Mouse (Mus musculus) thymus, postnatal 0 days (tissue): ENCODE measurements around the gene Cfap61. TPM values are rescaled to one million over a fixed set of nuclear protein-coding genes. Genes with fewer than 3 reads are reported as not detected.

Experiments used
- DNase-seq: peaks from one replicate; pipeline ENCODE4 v3.0.0-alpha.2; 2015; ENCODE audit warnings: low spot score
- polyA plus RNA-seq: library from polyadenylated mRNA; unstranded; fragments of >200 nt; fragmentation: Nextera tagmentation; extraction: Ambion mirVana; gene quantifications from 2 replicates; pipeline ENCODE4 v1.2.1, GENCODE M21; 2015

Gene Cfap61
- polyA plus RNA-seq, 1 experiment from 2014 or later = 0.30 TPM

DNA sequence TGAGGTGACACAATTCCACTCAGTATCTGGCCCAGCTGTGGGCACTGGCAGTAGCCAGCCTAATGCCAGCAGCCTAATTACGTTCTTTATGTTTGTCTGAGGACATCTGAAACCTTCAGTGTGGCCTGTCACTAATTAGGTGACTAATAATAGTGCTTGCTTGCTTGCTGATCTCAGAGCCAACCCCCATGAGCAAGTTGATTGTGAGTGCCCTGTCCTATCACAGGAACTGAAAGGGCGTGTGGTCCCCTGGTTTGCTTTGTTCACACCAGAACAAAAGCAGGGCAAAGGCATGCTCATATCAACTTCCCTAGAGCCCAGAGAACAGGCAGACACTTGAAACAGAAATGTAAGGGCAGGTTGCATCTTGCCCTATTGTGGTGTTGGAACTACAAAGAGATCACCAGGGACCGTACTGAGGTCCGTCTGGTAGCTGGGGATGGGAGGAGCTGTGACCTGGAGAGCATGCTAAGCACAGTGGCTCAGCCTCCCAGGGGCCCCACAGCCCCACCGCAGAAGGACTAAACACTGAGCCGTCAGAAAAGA is 148.8 kb downstream of the Cfap61 start:
- DNase-seq = no peak

DNA sequence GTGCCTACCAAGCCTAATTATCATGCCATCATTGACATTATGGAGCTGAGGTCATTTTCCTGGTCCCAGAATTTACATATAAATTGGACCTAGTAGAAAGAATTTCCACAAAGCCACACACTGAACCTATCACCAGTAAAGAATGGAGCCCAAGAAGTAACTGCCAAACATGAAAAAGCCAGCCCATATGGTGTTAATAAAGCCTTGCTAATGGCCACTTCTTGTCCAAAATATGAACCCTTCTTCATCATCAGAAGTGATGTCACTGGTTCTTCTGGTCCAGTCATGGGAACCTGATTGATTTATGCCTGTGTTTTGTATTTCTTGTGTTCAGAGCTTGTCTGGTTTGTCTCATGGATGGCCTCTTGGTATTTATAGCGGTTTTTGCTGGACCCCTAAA is 152.8 kb downstream of the Cfap61 start:
- no peak for DNase-seq

DNA sequence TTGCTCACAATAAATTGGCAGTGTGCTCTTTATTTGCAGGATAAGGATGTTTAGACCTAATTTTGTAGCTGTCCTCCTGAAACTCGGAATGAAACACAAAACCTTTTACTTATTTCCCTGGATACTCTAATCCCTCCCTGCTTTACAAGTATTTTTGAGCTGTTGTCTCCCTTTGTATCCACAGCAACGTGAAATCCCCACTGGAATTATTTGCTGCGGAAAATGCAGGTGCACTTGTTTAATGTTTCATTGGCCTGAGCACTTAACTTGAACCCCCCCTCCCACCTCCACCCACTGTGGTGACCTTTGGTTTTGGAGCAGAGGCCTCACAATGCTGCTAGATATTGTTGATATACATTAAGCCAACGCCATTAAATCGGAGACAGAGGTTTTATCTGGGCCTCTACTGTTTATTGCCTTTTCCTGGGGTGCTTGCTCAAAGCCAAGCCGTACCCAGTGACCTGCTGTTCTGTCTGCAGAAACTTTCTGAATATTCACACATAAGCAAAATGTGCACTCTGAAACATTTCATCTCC is 154.6 kb downstream of the Cfap61 start:
- DNase-seq = no peak

DNA sequence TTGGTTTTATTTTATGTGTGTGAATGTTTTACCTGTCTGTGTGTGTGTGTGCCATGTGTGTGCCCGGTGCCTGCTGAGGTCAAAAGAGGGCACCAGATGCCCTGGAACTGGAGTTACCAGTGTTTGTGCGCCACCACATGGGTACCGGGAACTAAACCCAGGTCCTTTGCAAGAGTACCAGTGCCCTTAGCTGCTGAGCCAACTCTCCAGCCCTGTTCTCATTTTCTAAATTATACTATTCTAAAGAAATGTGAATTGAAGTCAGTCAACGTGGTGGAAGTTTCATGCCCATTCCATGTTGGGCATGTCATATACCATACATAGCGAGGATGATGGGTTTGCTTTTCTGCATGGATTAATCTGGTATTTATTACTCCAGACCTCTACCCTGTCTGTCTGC is 162.9 kb downstream of the Cfap61 start:
- DNase-seq = no peak

DNA sequence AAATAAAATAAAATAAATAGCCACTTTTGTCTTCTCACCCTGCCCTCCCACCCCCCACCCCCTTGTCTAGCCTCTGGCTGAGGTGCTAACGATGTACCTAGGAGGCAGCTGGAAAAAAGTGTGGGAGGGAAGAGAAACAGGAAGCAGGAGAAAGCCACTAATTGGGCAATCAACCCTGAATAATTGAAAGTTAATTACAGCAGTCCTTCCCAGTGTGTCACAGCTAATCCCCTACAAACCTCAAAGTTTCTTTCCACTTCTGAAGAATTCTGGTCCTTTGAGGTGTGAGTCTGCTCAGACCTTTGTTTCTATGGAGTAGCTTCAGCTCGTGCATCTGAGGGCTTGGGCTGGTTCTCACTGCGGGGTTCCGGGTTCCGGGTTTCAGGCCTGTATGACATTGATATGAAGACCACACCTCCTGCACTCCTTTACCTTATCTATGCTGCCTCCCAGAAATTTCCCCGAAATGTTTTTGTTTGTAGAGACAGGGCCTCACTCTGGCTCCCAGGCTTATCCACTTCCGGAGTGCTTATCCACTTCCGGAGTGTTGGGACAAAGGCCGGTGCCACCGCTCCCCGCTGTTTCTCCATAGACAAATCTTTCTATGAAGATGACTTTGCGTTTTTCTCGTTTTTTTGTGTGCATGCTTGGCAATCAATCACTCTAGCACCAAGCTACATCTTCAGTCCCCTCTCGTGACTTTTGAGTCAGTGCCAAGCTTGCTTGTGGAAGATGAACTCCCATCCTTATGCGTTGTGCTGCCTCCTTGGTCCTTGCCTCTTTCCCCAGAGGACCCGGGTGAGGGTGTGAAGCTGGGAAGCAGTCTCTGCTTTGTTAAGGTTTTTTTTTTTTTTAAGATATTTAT is 164.5 kb downstream of the Cfap61 start:
- DNase-seq = no peak

DNA sequence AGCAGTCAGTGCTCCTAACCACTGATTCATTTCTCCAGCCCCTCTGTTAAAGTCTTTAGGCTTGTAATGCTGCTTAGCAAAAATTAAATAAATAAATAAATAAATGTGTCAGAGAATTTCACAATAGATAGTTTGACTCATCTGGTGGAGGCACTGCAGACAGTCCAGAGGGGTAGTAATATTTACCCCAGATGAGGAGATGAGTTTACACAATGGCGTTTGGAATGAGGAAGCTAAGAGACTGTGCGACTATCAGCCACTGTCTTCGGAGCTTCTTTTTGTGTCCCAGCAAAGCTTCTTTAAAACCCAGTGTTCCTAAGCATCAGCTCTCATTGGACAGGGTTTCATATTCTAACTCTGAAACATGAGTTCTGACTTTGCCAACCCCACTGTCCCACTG is 165.3 kb downstream of the Cfap61 start:
- no peak for DNase-seq

DNA sequence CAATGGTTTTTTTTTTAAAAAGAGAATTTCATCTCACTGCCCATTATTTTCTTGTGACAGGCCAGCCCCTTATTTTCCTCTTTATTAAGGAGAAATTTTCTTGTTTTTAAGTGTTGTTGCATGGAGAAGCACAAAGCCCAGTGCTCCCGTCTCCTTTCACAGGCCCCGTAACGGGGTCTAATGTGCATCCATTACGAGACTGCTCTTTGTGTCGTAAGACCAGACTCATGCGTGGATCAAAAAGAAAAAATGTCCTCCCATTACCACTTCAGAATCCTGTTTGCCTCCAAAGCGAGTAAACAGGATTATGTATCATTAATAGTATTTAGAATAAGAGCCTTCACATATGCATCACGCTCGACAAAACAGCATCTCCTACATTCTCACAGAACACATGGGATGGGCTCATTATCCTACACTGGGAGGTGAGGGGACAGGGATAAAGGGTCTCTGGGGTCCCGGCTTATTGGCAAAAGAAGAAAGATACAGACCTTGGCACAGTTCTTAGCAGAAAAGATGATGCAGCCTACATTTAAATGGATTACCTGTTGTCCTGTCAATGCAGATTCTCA is 166.0 kb downstream of the Cfap61 start:
- DNase-seq = no peak

DNA sequence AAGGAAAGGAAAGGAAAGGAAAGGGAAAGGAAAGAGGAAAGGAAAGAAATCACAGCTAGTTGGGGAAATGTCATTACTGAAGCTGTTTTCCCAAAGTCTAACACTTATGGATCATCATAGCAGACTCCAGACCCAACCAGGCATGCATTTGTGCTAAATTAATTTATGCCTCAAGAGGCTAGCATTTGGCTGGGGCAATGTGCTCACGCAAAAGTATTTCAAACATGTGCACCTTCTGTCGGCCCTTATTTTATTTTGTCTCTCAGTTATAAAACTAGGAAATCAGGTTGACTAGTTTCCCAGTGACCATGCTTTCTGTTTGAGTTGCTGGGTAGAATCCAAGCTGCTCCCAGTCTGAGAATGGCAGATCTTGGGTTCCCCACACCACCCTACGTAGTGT is 168.0 kb downstream of the Cfap61 start:
- no peak for DNase-seq

DNA sequence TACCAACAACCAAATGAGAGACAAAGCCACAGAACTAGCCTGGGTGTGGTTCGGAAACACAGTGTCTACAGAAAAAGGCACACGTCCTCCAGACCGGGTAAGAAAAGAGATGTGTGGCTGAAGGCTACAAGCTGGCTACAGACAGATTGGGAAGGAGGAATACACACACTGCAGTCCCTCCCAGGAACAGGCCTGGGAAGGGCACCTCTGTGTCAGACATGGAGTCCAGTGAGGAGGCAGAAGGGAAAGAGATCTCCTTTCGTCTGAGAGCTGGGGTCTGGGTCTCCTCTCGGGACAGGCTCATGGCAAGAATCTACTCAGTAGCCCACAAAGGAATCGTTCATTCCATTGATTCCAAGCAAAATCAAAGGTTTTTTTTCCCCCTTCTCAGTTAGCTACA is 170.8 kb downstream of the Cfap61 start:
- no peak for DNase-seq

DNA sequence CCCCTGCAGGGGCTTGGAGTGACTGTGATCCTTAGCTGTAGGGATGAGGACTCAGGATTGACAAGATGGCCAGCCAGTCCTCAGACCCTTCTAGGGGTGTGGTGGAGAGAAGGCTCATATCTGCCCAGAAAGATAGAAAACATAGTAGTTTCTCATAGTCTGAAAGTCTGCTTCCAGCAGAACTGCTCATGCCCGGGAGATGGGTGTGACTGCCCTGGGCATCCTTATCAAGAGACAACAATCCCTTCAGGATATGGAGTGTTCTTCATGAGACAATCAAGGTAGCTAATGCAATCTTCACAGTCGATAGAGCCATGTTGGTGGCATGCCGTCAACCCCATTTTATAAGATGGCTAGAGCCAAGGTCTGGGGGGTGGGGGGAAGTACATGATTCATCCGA is 173.4 kb downstream of the Cfap61 start:
- no peak for DNase-seq

DNA sequence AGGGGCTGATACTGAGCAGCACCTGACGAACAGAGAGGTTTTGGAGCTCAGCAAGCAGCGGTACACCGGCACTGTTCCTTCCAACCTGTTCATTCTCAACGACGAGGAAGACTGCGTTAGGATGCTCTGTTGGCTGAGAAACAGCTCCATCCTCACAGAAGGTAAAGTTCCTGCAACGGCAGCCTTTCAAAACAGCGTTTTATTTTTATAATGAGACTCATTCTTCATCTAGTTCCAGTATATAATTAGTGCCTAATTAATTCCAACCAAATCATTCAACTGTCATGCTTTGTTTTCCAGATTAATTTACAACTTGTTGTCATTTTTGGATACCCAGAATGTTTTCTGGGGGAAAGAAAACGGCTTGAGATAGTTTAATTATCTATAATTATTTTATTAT is 175.3 kb downstream of the Cfap61 start:
- DNase-seq = no peak

DNA sequence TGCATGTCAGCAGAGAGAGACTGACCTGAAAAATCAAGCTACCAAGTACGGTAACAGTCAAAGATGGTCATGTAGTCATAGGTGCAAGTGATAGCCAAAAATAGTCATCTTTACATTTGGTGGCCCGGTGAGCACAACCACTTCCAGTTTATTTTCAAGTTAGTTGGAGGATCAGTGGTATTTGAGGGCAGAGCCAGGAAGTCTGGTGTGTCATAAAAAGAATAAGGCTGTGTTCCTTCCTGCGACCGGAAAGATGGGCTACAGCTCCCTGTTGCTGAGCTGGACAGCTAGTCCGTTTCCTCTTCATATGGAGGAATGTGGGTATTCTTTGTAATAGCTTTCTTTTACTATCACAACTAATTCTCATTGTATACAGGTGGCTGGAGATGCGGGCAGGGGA is 181.7 kb downstream of the Cfap61 start:
- DNase-seq = no peak

DNA sequence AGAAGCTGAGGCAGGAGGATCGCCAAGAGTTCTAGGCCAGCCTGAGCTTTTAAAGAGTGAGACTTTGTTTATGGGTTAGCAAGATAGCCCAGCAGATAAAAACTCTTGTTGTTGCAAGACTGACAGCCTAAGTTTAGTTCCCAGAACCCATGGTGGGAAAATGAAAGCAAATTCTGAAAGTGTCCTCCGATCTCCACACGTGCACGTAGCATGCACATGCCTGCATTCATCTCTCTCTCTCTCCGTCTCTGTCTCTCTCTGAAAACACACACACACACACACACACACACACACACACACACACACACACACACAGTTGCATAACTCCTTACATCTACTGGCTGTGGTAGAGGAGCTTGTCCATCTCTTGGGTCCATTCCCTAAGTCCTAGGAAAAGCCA is 182.1 kb downstream of the Cfap61 start:
- no peak for DNase-seq

DNA sequence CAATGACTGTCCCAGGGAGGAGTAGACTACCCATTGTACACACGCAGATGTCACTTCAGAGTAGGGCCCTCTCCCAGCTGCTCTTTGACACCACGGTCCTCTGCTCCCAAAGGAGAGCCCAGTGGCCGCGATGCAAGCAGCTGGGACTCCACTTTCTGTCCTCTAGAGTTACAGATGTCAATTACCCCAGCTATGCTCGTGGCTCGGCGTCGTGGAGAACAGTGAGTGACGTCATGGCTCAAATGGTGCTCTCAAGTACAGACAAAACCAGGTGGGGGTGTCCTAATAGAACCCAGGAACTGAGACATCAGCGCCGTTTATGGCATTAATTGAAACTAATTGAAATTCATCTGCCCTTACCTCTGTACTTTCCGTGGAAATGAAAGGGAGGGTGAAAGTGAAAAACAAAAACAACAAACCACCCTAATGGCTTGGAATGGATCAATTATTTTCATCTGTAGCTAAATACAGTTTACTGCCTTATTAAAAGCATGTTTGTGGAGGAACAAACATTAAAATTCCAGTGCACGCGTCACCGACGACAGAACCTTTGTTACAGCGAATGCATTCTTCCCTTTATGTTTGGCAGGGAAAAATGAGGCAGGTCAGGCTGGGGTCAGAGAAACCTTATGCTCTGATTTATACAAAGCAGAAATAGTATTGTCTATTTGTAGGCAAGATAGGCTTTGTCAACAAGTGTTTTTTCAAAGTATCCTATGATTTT is 182.8 kb downstream of the Cfap61 start:
- DNase-seq = no peak

DNA sequence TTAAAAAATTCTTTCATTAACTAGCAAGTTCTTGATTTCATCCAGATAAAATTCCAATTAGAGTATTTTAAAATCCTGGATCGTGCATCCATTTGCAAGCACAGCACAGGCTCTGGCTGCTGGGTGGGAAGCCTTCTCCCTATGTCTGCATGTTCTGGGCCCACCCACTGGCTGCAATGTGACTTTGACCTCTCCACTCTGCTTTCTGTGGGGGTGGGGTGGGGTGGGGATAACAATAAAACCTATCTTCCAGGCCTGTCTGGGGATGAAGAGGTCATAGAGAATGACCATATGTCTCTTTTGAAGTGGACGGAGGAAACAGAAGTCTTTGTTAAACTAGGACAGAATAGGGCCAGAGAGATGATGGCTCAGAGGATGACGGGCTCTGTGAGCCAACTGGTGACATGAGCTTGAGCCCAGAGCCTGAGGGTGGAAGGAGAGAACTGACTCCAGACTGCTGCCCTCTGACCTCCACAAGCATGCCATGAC is 183.4 kb downstream of the Cfap61 start:
- DNase-seq = no peak

DNA sequence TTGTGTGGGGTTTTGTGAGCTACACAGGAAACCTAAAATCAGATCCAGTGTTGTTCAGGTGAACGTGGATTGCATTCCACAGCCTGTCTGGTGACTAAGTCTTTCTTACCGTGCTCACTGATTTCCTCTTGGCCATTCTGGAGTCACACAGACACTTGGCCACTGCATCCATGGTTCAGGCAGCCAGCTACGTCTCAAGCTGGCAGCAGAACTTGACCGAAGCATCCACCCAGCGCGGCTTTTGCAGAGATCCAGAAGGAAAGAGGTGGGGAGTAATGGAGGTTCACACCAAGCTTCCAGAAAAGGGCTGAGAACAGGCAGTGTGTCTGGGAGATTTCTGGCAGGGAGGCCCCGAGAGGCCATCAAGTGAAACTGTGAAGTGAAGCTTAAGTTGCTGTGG is 187.0 kb downstream of the Cfap61 start:
- no peak for DNase-seq

DNA sequence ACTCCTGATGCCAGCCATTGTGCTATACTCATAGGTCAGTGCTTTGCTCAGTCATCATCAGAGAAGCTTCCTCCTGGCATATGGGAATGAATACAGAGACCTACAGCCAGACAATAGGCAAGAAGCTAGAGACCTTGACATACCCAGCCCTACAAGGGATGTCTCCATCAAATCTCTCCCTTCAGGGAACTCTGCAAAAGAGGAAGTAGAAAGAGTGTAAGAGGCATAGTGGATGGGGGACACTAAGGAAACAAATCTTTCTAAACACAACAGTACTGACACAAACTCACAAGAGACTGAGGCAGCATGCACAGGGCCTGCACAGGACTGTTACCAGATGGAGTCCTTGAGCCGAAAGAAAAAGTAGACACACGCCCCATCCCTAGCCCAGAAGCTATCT is 190.5 kb downstream of the Cfap61 start:
- no peak for DNase-seq

DNA sequence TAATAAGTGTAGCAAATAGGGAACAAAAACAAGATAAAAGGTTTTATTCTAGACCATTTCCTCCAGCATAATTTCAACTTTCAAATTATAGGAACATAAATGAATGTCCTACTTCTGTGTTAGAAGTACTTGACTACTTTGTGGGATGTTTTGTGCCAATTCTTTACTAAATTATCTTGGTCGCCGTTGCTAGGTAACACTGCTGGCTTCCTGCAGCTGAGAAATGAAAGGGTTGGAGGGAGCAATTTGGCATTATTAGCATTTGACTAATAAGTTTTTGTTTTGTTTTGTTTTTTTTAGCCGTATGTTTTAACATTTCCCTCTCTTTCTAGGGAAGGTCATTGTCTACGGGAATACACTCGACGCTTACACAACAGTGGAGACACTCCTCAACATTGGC is 194.0 kb downstream of the Cfap61 start:
- no peak for DNase-seq

DNA sequence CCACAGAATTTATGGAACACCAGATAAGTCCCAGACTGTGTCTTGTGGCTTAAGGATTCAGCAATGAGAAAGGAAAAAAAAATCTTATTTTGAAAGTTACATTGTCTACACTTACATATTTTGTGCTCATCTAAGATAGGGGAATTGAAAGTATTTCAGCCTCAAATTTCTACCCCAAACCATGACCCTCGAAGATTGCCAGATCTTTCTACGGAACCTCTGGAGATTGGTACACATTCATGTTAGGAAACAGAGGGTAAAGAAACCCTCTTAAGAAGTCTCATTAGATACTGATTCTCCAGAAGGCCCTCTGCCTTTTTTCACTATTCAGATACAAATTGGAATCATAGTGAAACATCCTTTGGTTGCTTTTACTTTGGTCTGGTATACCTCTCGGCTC is 195.9 kb downstream of the Cfap61 start:
- DNase-seq = no peak

DNA sequence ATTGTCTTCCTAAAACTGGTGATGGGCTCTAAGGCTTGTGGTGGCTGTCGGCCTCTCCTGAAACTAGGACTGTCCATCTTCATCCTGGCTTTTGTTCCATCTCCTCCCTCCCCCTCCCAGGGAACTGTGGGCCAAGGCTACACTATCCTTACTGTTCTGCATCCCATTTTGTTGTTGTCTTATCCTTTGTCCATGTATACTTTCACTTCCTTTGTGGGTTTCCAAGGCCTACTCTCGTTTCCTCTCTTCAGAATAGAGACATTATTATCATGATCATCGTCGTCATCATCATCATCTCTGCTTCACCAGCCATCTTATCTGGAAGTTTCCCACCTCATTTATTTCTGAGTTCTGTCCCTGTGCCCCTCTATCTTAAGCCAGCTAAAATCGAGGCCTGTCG is 199.7 kb downstream of the Cfap61 start:
- DNase-seq = no peak

DNA sequence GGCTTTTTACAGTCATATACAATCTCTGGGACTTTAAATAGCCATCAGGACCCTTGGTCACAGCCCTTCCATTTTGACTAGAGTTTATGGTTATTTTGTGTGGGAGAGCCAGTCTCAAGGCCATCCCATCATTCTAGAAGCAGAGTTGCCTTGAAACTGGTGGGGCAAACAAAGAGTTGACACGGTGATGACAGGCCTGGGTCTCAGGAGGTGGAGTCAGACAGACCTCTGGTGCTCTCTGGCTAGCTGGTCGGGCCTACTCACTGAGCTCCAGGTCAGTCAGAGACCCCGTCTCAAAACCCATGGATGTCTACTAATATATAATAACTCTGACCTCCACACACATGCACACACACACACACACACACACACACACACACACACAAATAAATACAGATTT is 206.1 kb downstream of the Cfap61 start:
- DNase-seq = no peak

DNA sequence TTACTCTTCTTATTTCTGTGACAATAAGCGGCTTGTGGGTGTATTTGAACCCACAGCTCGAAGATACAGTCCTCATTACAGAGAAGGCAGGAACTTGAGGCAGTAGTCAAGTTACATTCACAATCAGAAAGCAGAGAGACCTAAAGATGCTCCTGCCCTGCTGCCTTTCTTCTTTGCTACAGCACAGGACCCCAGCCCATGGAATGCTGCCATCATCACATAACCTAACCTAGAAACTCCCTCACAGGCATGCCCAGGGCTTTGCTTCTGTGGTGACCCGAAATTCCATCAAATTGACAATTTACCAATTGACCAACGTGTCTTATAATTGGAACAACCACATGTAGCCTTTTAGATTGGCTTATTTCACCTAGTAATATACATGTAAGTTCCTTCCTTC is 212.7 kb downstream of the Cfap61 start:
- no peak for DNase-seq
